Mouse (Mus musculus): Measurements from ENCODE around the gene Tbc1d14. TPM values are rescaled to one million over a fixed set of nuclear protein-coding genes. Genes with fewer than 3 reads are reported as not detected.

Gene Tbc1d14
- 30.0 and 38.9 TPM in 2 replicates for polyA plus RNA-seq (2012; rRNA removed)

GRCm38 (mm10) chr5:36593176-36593575, at the start of gene Tbc1d14:
Gene Tbc1d14 (minus strand): TSS chr5:36593276.
- DNase-seq (ENCODE audit: low read depth, low spot score) = no peak
- 78% methylated on average over 5 of the region's 5 CpGs for WGBS

- WGBS = 69% methylated on average over 5 of the region's 5 CpGs
- no peak for DNase-seq (ENCODE audit: low read depth, low spot score)
These were observed 32.5 kb upstream of the Tbc1d14 start for GRCm38 (mm10) chr5:36625612-36626011.

GRCm38 (mm10) chr5:36623670-36624069, 30.6 kb upstream of the Tbc1d14 start:
- no peak for DNase-seq (ENCODE audit: low read depth, low spot score)
- 85% methylated on average over 5 of the region's 5 CpGs for WGBS

- no peak for DNase-seq (ENCODE audit: low read depth, low spot score)
- 58% methylated on average over 5 of the region's 5 CpGs for WGBS
These were observed 28.0 kb upstream of the Tbc1d14 start for GRCm38 (mm10) chr5:36621058-36621449.

- 72% methylated on average over 8 of the region's 8 CpGs for WGBS
- no peak for DNase-seq (ENCODE audit: low read depth, low spot score)
These were observed 27.5 kb upstream of the Tbc1d14 start for GRCm38 (mm10) chr5:36620409-36621057.

GRCm38 (mm10) chr5:36618890-36619289, 25.8 kb upstream of the Tbc1d14 start:
- 86% methylated on average over 5 of the region's 5 CpGs for WGBS
- DNase-seq (ENCODE audit: low read depth, low spot score) = no peak

GRCm38 (mm10) chr5:36618356-36618755, 25.3 kb upstream of the Tbc1d14 start:
- no peak for DNase-seq (ENCODE audit: low read depth, low spot score)
- WGBS = 59% methylated on average over 4 of the region's 4 CpGs

GRCm38 (mm10) chr5:36614124-36614523, 21.0 kb upstream of the Tbc1d14 start:
- WGBS = 67% methylated on average over 4 of the region's 4 CpGs
- no peak for DNase-seq (ENCODE audit: low read depth, low spot score)

- WGBS = 37% methylated on average over 2 of the region's 2 CpGs
- no peak for DNase-seq (ENCODE audit: low read depth, low spot score)
These were observed 15.9 kb upstream of the Tbc1d14 start for GRCm38 (mm10) chr5:36608939-36609499.

GRCm38 (mm10) chr5:36603031-36603430, 10.0 kb upstream of the Tbc1d14 start:
- WGBS = 63% methylated on average over 5 of the region's 5 CpGs

GRCm38 (mm10) chr5:36602028-36602427, 9.0 kb upstream of the Tbc1d14 start:
- 94% methylated on average over 9 of the region's 9 CpGs for WGBS
- DNase-seq (ENCODE audit: low read depth, low spot score) = no peak

More at GRCm38 (mm10) chr5:36603031-36603430, 10.0 kb upstream of the Tbc1d14 start:
- DNase-seq (ENCODE audit: low read depth, low spot score) = no peak

GRCm38 (mm10) chr5:36601492-36601891, 8.4 kb upstream of the Tbc1d14 start:
- no peak for DNase-seq (ENCODE audit: low read depth, low spot score)
- 87% methylated on average over 7 of the region's 7 CpGs for WGBS

- 70% methylated on average over 1 of the region's 1 CpGs for WGBS
- DNase-seq (ENCODE audit: low read depth, low spot score) = no peak
These were observed 5.8 kb upstream of the Tbc1d14 start for GRCm38 (mm10) chr5:36598883-36599282.

GRCm38 (mm10) chr5:36597653-36598052, 4.6 kb upstream of the Tbc1d14 start:
- WGBS = 34% methylated on average over 4 of the region's 4 CpGs
- no peak for DNase-seq (ENCODE audit: low read depth, low spot score)

- 63% methylated on average over 5 of the region's 5 CpGs for WGBS
- no peak for DNase-seq (ENCODE audit: low read depth, low spot score)
These were observed 3.1 kb upstream of the Tbc1d14 start for GRCm38 (mm10) chr5:36596225-36596624.

GRCm38 (mm10) chr5:36595115-36595514, 2.0 kb upstream of the Tbc1d14 start:
- WGBS = 20% methylated on average over 3 of the region's 3 CpGs
- DNase-seq (ENCODE audit: low read depth, low spot score) = no peak

- WGBS = 77% methylated on average over 3 of the region's 3 CpGs
- DNase-seq (ENCODE audit: low read depth, low spot score) = no peak
These were observed 1.3 kb upstream of the Tbc1d14 start for GRCm38 (mm10) chr5:36594344-36594743.

GRCm38 (mm10) chr5:36590499-36590920, 2.6 kb downstream of the Tbc1d14 start:
- no peak for DNase-seq (ENCODE audit: low read depth, low spot score)
- WGBS = 67% methylated on average over 5 of the region's 5 CpGs

- 71% methylated on average over 6 of the region's 6 CpGs for WGBS
- no peak for DNase-seq (ENCODE audit: low read depth, low spot score)
These were observed 8.8 kb downstream of the Tbc1d14 start for GRCm38 (mm10) chr5:36584299-36584698.

- WGBS = 2% methylated on average over 54 of the region's 54 CpGs
- DNase-seq (ENCODE audit: low read depth, low spot score) = peak; percentile 97
These were observed 11.0 kb downstream of the Tbc1d14 start for GRCm38 (mm10) chr5:36581924-36582642.
